Mouse (Mus musculus) forebrain, embryonic 15.5 days (tissue): ENCODE measurements around the gene Pllp. TPM values are rescaled to one million over a fixed set of nuclear protein-coding genes. Genes with fewer than 3 reads are reported as not detected.
A peak's percentile ranks its signal among the peaks of the same experiment; 100 is the strongest.

Source experiments
- ATAC-seq: fragments of 200-750 bp; cut with Nextera tagmentation; replicated peaks from 2 replicates; pipeline ENCODE4 v1.8.0; 2017; ENCODE audit warnings: mild to moderate bottlenecking, moderate TSS enrichment, moderate library complexity
- H3K27ac ChIP-seq: fragments of 300-500 bp; sonication (generic); replicated peaks from 2 replicates; pipeline ENCODE4 v1.5.1; 2015; ENCODE audit warnings: mild to moderate bottlenecking, inconsistent platforms
- H3K27me3 ChIP-seq: fragments of 300-500 bp; sonication (generic); 2 replicates; pipeline ENCODE4 v1.6.1; 2015; ENCODE audit warnings: inconsistent platforms
- H3K36me3 ChIP-seq: fragments of 300-500 bp; sonication (generic); 2 replicates; pipeline ENCODE4 v1.6.1; 2015; ENCODE audit warnings: mild to moderate bottlenecking, inconsistent platforms
- H3K4me1 ChIP-seq: fragments of 300-500 bp; sonication (generic); 2 replicates; pipeline ENCODE4 v1.6.1; 2015; ENCODE audit warnings: inconsistent platforms
- H3K4me2 ChIP-seq: fragments of 300-500 bp; sonication (generic); replicated peaks from 2 replicates; pipeline ENCODE4 v1.6.1; 2015; ENCODE audit warnings: mild to moderate bottlenecking, inconsistent platforms
- H3K4me3 ChIP-seq: fragments of 300-500 bp; sonication (generic); 2 replicates; pipeline ENCODE4 v1.5.1; 2015; ENCODE audit warnings: mild to moderate bottlenecking, inconsistent platforms
- H3K9ac ChIP-seq: fragments of 300-500 bp; sonication (generic); replicated peaks from 2 replicates; pipeline ENCODE4 v1.6.1; 2015; ENCODE audit warnings: mild to moderate bottlenecking, inconsistent platforms
- H3K9me3 ChIP-seq: fragments of 300-500 bp; sonication (generic); 2 replicates; pipeline ENCODE4 v1.6.1; 2016; ENCODE audit warnings: inconsistent platforms
- WGBS: fragments of 180-500 bp; shearing (Covaris S2); methylation state at CpG from one replicate; pipeline ENCODE4 v1.1.7; 2015; ENCODE audit warnings: mixed read lengths; 5-methylcytosine and 5-hydroxymethylcytosine counted together
- polyA plus RNA-seq: library from polyadenylated mRNA; unstranded; fragments of >200 nt; fragmentation: Nextera tagmentation; extraction: Ambion mirVana; gene quantifications from 2 replicates; pipeline ENCODE4 v1.2.1, GENCODE M21; 2015

The Pllp gene
- polyA plus RNA-seq, result 1.3 and 1.5 TPM in 2 replicates

DNA sequence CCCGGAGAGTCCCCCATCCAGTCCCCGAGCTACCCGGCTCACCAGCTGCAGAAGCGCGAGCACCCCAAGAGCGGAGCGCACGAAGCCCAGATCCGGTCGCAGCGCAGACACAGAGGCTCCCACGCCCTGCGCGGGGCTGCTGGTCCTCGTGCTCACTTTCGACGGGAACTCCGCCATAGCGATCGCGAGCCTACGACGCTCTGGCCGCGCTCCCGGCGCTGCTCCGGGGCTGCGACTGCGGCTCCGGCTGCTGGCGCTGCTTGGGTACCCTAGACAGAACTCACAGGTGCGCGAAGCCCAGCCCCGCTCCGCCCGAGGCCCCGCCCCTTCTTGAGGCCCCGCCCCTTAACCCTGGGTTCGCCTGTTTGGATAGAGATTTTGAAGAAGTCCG lies at the start of gene Pllp:
Pllp (minus strand) TSS at position 285 of the 391 bp plus-strand sequence.
- WGBS, result under 1% methylated on average over 41 of the region's 41 CpGs
- peaks cover 48% of the 10 kb centered on the region for H3K27me3 ChIP-seq

DNA sequence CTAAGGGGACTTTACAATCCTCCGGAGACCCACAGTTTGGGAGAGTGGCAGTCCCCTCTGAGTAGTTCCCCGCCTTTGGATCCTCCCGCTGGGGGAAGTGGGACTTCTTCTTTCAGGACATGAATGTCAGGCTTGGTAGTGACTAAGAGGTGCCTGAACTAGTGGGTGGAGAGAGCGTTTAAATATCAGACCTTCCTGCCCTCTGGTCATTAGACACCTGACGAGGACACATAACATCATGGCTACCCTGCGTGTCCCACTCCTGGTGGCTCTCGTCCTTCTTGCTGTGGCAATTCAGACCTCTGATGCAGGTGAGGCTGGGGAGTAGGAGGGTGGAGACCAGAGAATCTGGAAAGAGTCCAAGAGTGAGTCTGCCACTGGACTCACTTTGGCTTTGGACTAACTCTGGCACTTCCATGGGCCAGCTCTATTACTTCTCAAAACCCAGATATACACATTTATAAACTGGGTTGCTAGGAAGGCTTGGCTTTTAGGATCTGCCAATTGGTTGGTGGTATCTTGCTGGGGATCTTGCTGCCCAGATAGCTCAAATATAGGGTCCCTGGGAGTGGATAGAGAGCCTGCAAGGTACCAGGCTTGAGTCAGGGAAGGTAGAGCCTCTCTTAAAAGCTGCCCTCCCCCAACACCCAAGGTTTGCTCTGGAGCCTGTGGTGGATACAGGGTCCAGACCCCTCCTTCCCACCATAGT lies 49.6 kb upstream of the Pllp start, which contains the start of gene Ccl22:
Ccl22 (plus strand) TSS at position 115 of the 709 bp plus-strand sequence.
- Histone ChIP-seq H3K4me2 (no peak within 1 kb of the TSS), H3K9ac (no peak within 1 kb of the TSS), H3K9me3 (no peaks in the 10 kb centered on the region), H3K27me3 (no peaks in the 10 kb centered on the region), H3K27ac (no peak within 1 kb of the TSS), H3K36me3 (no peaks in the 10 kb centered on the region), H3K4me3 (no peak within 1 kb of the TSS), H3K4me1 (no peaks in the 10 kb centered on the region)
- 94% methylated on average over 7 of the region's 7 CpGs for WGBS
- no peak for ATAC-seq

More for the DNA sequence above, at the start of gene Pllp:
- Histone ChIP-seq H3K4me2 (peak within 1 kb of the TSS; percentile 89), H3K9ac (peak within 1 kb of the TSS; percentile 33), H3K4me3 (peak within 1 kb of the TSS; percentile 47), H3K36me3 (no peaks in the 10 kb centered on the region), H3K4me1 (peaks cover 13% of the 10 kb centered on the region), H3K9me3 (no peaks in the 10 kb centered on the region), H3K27ac (no peak within 1 kb of the TSS)
- ATAC-seq, result peak; percentile 68

DNA sequence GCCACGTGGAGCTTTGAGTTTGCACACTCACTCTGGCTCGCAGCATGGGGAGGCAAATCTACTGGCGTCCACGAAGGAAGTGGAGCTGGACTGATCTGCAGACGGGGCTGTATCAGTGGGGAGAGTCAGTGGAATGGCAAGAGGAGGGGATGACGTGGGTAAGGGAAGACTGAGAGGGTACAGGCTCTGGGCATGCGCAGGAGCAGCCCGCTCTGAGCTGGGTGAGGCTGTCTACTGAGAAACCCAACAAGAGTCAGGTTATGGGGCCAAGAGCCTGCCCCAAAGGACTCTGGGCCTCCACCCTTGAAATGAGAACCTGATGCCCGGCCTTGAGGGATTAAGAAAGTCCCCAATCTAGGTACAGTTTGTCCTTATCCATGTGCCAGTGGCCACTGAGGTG lies 48.9 kb upstream of the Pllp start:
- H3K36me3 ChIP-seq, result no peaks in the 10 kb centered on the region
- 79% methylated on average over 9 of the region's 9 CpGs for WGBS
- H3K9ac ChIP-seq, result no peak overlapping the region
- H3K27me3 ChIP-seq, result no peaks in the 10 kb centered on the region
- H3K27ac ChIP-seq, result no peak overlapping the region
- H3K4me1 ChIP-seq, result no peaks in the 10 kb centered on the region
- ATAC-seq, result no peak
- no peak overlapping the region for H3K4me3 ChIP-seq
- no peak overlapping the region for H3K4me2 ChIP-seq
- H3K9me3 ChIP-seq, result no peaks in the 10 kb centered on the region

DNA sequence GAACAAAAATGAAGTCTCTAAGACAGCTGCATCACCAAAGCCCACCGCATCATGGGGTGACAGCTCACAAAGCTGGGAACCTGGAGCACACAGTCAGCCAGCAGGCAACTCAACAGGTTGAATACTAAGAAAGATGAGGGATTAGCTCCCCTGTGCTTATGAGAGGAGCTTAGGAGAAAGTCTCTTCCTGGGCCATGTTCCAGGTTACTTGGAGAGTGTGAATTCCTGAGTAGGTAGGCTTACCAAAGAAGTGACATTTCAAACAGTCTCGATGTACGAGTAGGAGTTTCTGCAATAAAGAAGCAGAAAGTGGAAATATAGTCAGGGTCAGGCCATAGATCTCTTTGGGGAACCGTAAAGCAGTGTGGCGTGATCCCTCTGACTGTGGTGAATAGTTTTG lies 48.4 kb upstream of the Pllp start:
- ATAC-seq, result no peak
- Histone ChIP-seq H3K9ac (no peak overlapping the region), H3K27ac (no peak overlapping the region), H3K4me1 (no peaks in the 10 kb centered on the region), H3K4me2 (no peak overlapping the region), H3K27me3 (no peaks in the 10 kb centered on the region), H3K36me3 (no peaks in the 10 kb centered on the region), H3K4me3 (no peak overlapping the region), H3K9me3 (no peaks in the 10 kb centered on the region)
- 92% methylated on average over 5 of the region's 5 CpGs for WGBS

DNA sequence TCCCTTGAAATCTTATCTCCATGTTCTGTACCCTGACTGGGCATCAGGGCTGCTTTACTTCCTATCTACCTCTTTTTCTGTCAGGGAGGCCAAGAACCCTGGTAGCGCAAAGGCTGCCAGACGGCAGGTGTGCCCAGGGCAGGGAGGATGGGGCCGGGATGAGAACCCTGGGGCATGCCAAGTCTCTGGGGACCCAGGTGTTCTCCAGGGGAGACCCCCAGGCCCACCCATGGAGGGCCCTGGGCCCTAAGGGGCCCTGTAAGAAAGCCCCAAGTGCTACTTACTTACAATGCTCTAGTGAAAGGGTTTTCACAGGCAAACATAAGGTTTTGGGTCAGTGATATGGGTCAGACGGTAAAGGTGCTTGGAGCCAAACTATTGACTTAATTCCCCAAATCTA lies 45.6 kb upstream of the Pllp start:
- H3K9me3 ChIP-seq, result no peaks in the 10 kb centered on the region
- no peak overlapping the region for H3K27ac ChIP-seq
- no peak overlapping the region for H3K4me2 ChIP-seq
- no peak for ATAC-seq
- H3K4me1 ChIP-seq, result no peaks in the 10 kb centered on the region
- no peaks in the 10 kb centered on the region for H3K36me3 ChIP-seq
- H3K27me3 ChIP-seq, result no peaks in the 10 kb centered on the region
- no peak overlapping the region for H3K9ac ChIP-seq
- no peak overlapping the region for H3K4me3 ChIP-seq
- WGBS, result 87% methylated on average over 4 of the region's 4 CpGs

DNA sequence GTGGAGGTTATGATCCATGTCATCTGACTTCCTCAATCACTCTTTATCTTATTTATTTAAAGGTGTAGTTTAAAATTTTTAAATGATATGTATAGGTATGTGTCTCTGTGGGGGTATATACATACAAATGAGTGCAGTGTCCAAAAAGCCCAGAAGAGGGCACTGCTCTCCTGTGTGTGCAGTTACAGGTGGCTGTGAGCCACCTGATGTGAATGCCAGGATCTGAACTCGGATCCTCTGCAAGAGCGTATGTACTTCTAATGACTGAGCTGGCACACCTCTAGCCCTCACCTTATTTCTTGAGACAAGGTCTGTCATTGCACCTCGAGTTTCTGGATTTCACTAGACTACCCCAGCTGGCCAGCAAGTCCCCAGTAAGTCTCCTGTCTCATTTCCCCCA lies 44.5 kb upstream of the Pllp start:
- Histone ChIP-seq H3K9ac (no peak overlapping the region), H3K27me3 (no peaks in the 10 kb centered on the region), H3K4me1 (no peaks in the 10 kb centered on the region), H3K27ac (no peak overlapping the region), H3K4me2 (no peak overlapping the region), H3K4me3 (no peak overlapping the region), H3K36me3 (no peaks in the 10 kb centered on the region), H3K9me3 (no peaks in the 10 kb centered on the region)
- WGBS, result 90% methylated on average over 3 of the region's 3 CpGs
- ATAC-seq, result no peak

DNA sequence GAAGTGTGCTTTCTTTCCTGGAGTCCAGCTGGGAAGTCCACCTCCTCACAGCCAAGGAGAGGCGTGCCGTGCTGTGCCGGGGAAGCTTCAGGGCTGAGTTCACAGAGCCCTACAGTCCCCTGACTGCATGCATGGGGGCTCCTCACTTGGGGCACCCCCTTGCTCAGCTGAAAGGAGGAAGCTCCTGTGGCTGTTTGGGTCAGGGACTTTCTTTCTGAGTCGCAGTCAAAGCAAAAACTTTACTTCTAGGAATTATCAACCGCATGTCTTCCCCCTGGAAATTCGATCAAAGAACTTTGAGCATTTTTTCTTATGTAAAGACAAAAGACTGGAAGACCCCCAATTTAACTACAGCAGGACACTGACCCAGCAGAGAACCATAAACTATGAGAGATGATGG lies 43.8 kb upstream of the Pllp start:
- H3K4me3 ChIP-seq, result no peak overlapping the region
- no peak overlapping the region for H3K4me2 ChIP-seq
- no peaks in the 10 kb centered on the region for H3K27me3 ChIP-seq
- no peak for ATAC-seq
- no peaks in the 10 kb centered on the region for H3K9me3 ChIP-seq
- H3K27ac ChIP-seq, result no peak overlapping the region
- no peak overlapping the region for H3K9ac ChIP-seq
- WGBS, result 83% methylated on average over 6 of the region's 6 CpGs
- no peaks in the 10 kb centered on the region for H3K4me1 ChIP-seq
- no peaks in the 10 kb centered on the region for H3K36me3 ChIP-seq

DNA sequence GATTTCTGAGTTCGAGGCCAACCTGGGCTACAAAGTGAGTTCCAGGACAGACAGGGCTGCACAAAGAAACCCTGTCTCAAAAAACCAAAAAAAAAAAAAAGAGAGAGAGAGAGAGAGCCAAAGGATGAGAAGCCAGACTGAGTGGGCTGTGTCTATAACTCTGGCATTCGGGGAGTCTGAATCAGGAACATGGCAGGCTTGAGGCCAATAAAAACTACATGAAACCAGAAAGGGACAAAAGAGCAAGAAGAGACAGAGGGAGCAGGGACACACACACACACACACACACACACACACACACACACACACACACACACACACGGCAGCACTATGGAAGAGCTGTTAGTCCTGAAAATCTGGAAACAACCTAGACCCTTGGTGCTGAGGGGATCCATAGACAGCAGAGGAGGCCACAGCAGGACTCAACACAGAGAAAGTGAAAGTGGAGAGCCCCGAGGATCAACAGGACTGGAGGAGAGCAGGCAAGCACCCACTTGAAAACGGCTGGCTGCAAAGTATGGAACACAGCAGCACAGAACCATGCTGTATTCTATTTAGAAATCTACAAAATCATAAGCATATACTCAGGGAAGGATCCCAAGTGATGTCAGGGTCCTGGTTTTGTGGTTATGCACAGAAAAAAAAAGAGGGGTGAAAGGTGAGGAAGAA lies 39.5 kb upstream of the Pllp start:
- H3K27me3 ChIP-seq, result no peaks in the 10 kb centered on the region
- H3K9ac ChIP-seq, result no peak overlapping the region
- H3K36me3 ChIP-seq, result no peaks in the 10 kb centered on the region
- no peak overlapping the region for H3K27ac ChIP-seq
- no peak overlapping the region for H3K4me3 ChIP-seq
- 67% methylated on average over 5 of the region's 5 CpGs for WGBS
- no peaks in the 10 kb centered on the region for H3K9me3 ChIP-seq
- no peaks in the 10 kb centered on the region for H3K4me1 ChIP-seq
- no peak for ATAC-seq
- H3K4me2 ChIP-seq, result no peak overlapping the region

DNA sequence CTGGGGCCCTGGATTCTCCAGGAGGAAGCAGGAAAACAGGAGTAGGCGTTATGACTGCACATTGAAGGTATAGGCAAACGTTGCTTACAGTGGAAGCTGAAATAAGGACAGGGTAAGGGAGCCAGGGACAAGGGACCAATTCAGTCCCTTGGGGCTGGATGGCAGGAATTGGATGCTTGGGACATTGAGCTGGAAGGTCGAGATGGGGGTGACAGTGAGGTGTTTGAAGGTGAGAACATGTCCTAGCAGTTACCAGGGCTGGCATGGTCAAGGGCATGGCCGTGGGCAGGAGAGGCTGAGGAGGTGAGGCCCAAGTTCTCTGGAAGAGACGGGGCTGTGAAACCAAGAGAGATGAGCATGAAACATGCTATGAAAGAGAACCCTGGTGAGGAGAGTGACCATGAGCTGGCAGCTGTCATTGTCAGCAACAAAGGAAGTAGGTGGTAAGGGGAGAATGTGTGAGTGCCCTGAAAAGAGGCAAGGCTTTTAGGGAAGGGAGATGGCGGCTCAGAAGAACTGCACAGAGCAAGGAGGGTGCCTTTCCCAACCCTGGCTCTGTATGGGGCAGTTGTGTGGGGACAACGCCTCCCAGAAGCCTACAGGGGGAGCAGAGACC lies 38.8 kb upstream of the Pllp start:
- Histone ChIP-seq H3K9me3 (no peaks in the 10 kb centered on the region), H3K9ac (no peak overlapping the region), H3K27ac (no peak overlapping the region), H3K36me3 (no peaks in the 10 kb centered on the region), H3K4me2 (no peak overlapping the region), H3K4me1 (no peaks in the 10 kb centered on the region), H3K27me3 (no peaks in the 10 kb centered on the region), H3K4me3 (no peak overlapping the region)
- no peak for ATAC-seq
- WGBS, result 81% methylated on average over 7 of the region's 7 CpGs

DNA sequence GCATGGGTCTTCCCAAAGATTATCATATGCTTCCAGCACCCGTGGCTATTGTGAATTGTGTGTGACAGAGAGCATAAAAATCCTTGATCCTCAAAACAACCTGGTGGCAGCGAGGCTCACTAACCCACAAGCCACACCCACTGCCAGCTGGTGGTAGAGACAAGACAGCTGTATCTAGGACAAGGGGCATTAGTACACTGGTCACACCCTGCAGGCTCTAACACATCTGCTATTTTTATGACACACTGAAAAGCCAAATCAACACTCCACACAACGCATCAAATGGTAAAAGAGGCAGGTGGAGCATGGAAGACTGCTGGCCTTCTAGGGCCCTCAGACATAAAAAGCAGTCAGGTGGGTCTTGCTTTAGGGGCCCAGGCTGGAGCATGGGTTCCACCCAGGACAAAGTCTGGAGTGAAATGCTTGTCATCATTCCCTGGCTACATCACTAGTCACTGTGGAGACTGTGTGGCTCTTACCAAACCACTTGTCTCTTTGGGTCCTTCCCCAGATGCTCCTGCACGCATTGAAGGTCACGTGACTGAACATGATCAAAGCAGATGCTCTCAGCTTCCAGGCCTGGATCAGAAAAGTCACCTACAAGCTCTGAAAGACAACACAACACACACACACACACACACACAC lies 37.9 kb upstream of the Pllp start:
- Histone ChIP-seq H3K9me3 (no peaks in the 10 kb centered on the region), H3K4me2 (no peak overlapping the region), H3K9ac (no peak overlapping the region), H3K4me3 (no peak overlapping the region), H3K27me3 (no peaks in the 10 kb centered on the region), H3K4me1 (no peaks in the 10 kb centered on the region), H3K36me3 (no peaks in the 10 kb centered on the region), H3K27ac (no peak overlapping the region)
- 65% methylated on average over 5 of the region's 5 CpGs for WGBS
- no peak for ATAC-seq

DNA sequence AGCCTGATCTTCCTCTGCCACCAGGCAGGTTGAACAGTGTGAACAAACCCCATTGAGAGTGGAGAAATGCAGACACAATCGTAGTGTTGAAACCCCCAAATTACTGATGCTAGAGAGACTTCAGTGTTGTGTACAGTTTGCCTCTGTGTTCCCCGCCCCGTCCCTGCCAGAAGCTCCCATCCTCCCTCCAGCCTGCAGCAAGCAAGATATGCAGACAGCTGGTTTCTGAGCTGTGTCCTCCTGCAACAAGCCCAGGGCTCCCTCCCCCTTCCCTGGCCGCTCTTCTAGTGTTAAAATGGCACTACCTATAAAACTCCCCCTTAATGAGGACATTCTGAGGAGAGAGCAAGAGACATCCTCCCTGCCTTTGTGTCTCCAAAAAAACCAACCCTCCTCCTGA lies 33.2 kb upstream of the Pllp start:
- no peak for ATAC-seq
- no peak overlapping the region for H3K9ac ChIP-seq
- no peak overlapping the region for H3K4me2 ChIP-seq
- H3K27me3 ChIP-seq, result no peaks in the 10 kb centered on the region
- H3K36me3 ChIP-seq, result no peaks in the 10 kb centered on the region
- 82% methylated on average over 4 of the region's 4 CpGs for WGBS
- H3K4me1 ChIP-seq, result no peaks in the 10 kb centered on the region
- H3K27ac ChIP-seq, result no peak overlapping the region
- no peaks in the 10 kb centered on the region for H3K9me3 ChIP-seq
- H3K4me3 ChIP-seq, result no peak overlapping the region

DNA sequence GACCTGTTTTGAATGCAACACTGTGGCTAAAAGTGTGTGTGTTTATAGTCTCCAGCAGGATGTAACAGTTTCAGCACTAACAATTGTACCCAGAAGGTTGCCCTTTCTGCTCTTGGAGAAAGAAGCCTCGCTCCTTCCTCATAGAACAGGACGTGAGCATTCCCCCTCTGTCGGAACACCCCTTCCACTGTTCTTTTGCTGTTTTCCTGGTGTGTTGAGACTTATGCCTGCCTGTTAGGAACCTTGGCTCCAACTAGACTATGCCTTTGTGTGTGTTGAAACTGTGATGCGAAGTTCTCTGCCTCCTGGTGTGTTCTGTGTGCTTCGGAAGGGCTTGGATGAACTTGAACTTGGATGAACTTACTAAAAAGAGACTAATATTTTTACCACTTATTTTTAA lies 29.9 kb upstream of the Pllp start:
- Histone ChIP-seq H3K27me3 (no peaks in the 10 kb centered on the region), H3K9ac (no peak overlapping the region), H3K4me3 (no peak overlapping the region), H3K4me1 (no peaks in the 10 kb centered on the region), H3K36me3 (no peaks in the 10 kb centered on the region), H3K9me3 (no peaks in the 10 kb centered on the region), H3K4me2 (no peak overlapping the region), H3K27ac (no peak overlapping the region)
- WGBS, result 89% methylated on average over 5 of the region's 5 CpGs
- ATAC-seq, result no peak
